Mouse (Mus musculus) G1E (cell line): ENCODE results near the gene Syde1.

ENCODE experiments used
- CTCF ChIP-seq: IDR thresholded peaks from 2 replicates; pipeline ENCODE4 v1.5.1; 2012; ENCODE audit warnings: low read depth, low read length, inconsistent platforms, mixed read lengths
- TAL1 ChIP-seq: conservative IDR thresholded peaks from 2 replicates; pipeline ENCODE4 v1.6.1; 2012; ENCODE audit warnings: low read depth, low read length, inconsistent platforms, mixed read lengths

DNA sequence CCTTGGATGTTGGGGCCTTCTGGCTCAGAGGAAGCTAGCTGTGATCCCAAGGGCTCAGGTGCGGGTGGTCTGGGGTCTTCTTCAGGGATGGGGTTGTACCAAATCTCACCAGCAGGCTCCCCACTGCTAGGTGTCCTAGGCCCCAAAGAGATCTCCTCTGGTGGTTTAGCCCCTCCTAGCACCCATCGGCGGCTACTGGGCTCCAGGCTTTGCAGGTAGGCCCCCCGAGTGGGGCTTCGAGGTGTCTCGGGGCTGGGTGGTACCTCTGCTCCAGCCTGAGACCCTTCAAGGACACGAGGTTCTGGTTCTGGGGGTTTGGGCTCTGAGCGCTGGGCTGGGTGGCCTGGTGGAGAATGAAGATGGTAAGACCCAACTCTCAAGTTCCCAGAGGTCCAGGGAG, 1.9 kb downstream of the Syde1 start:
- no peak for TF ChIP-seq TAL1
- no peak for TF ChIP-seq CTCF
